Mouse (Mus musculus) neural tube, embryonic 11.5 days (tissue): ENCODE measurements around the gene Slc24a4. TPM values are rescaled to one million over a fixed set of nuclear protein-coding genes. Genes with fewer than 3 reads are reported as not detected.

ENCODE experiments used
- ATAC-seq: fragments of 200-750 bp; cut with Nextera tagmentation; 2 replicates; pipeline ENCODE4 v1.8.0; 2017; ENCODE audit warnings: moderate number of reproducible peaks, mild to moderate bottlenecking, moderate TSS enrichment, moderate library complexity; ENCODE audit not compliant: insufficient read depth, low FRiP score, low TSS enrichment
- DNase-seq: peaks from one replicate; pipeline ENCODE4 v3.0.0-alpha.2; 2015; ENCODE audit warnings: low spot score
- H3K27ac ChIP-seq: fragments of 300-500 bp; sonication (generic); 2 replicates; pipeline ENCODE4 v1.5.1; 2014; ENCODE audit warnings: low read depth, mild to moderate bottlenecking, low read length
- H3K27me3 ChIP-seq: fragments of 300-500 bp; sonication (generic); 2 replicates; pipeline ENCODE4 v1.6.1; 2014; ENCODE audit warnings: mild to moderate bottlenecking, low read length, mixed read lengths; ENCODE audit not compliant: control insufficient read depth, insufficient read depth
- H3K36me3 ChIP-seq: fragments of 300-500 bp; sonication (generic); 2 replicates; pipeline ENCODE4 v1.6.1; 2014; ENCODE audit warnings: mild to moderate bottlenecking, low read length, moderate library complexity, mixed read lengths; ENCODE audit not compliant: control insufficient read depth, insufficient read depth
- H3K4me1 ChIP-seq: fragments of 300-500 bp; sonication (generic); 2 replicates; pipeline ENCODE4 v1.6.1; 2014; ENCODE audit warnings: low read length, mixed read lengths; ENCODE audit not compliant: control insufficient read depth, insufficient read depth
- H3K4me2 ChIP-seq: fragments of 300-500 bp; sonication (generic); 2 replicates; pipeline ENCODE4 v1.6.1; 2014; ENCODE audit warnings: low read depth, mild to moderate bottlenecking, moderate library complexity
- H3K4me3 ChIP-seq: fragments of 300-500 bp; sonication (generic); 2 replicates; pipeline ENCODE4 v1.5.1; 2014; ENCODE audit warnings: low read depth, low read length
- H3K9ac ChIP-seq: fragments of 300-500 bp; sonication (generic); 2 replicates; pipeline ENCODE4 v1.6.1; 2014; ENCODE audit warnings: mild to moderate bottlenecking, low read length
- H3K9me3 ChIP-seq: fragments of 300-500 bp; sonication (generic); 2 replicates; pipeline ENCODE4 v1.6.1; 2016; ENCODE audit warnings: low read length; ENCODE audit not compliant: control insufficient read depth
- WGBS: fragments of 180-500 bp; shearing (Covaris S2); extraction: QIAGEN DNeasy Blood & Tissue Kit; methylation state at CpG from one replicate; pipeline ENCODE4 v1.1.7; 2014; 5-methylcytosine and 5-hydroxymethylcytosine counted together
- polyA plus RNA-seq: library from polyadenylated mRNA; unstranded; fragments of >200 nt; fragmentation: Nextera tagmentation; extraction: Ambion mirVana; gene quantifications from 2 replicates; pipeline ENCODE4 v1.2.1, GENCODE M21; 2014

Gene Slc24a4
- polyA plus RNA-seq, 1 experiment from 2014 or later: 0.52 TPM

GRCm38 (mm10) chr12:102148746-102149145 is 20.2 kb downstream of the Slc24a4 start:
- no peak overlapping the region for H3K4me2 ChIP-seq
- H3K9ac ChIP-seq: no peak overlapping the region
- WGBS: 82% methylated on average over 2 of the region's 2 CpGs
- no peak overlapping the region for H3K27ac ChIP-seq
- H3K36me3 ChIP-seq: no peaks in the 10 kb centered on the region
- H3K27me3 ChIP-seq: no peaks in the 10 kb centered on the region
- no peaks in the 10 kb centered on the region for H3K4me1 ChIP-seq
- ATAC-seq: no peak
- H3K9me3 ChIP-seq: no peaks in the 10 kb centered on the region
- no peak for DNase-seq
- H3K4me3 ChIP-seq: no peak overlapping the region

- H3K36me3 ChIP-seq: no peaks in the 10 kb centered on the region
- H3K27me3 ChIP-seq: no peaks in the 10 kb centered on the region
- no peaks in the 10 kb centered on the region for H3K9me3 ChIP-seq
- ATAC-seq (no peak), DNase-seq (no peak)
- 89% methylated on average over 7 of the region's 7 CpGs for WGBS
- H3K27ac ChIP-seq: no peak overlapping the region
- no peak overlapping the region for H3K4me2 ChIP-seq
- H3K9ac ChIP-seq: no peak overlapping the region
- H3K4me3 ChIP-seq: no peak overlapping the region
- H3K4me1 ChIP-seq: no peaks in the 10 kb centered on the region
These were observed 22.7 kb downstream of the Slc24a4 start for GRCm38 (mm10) chr12:102151185-102151584.

GRCm38 (mm10) chr12:102153796-102154195 is 25.3 kb downstream of the Slc24a4 start:
- Histone ChIP-seq H3K27me3 (no peaks in the 10 kb centered on the region), H3K36me3 (no peaks in the 10 kb centered on the region), H3K4me2 (no peak overlapping the region), H3K27ac (no peak overlapping the region), H3K4me3 (no peak overlapping the region), H3K4me1 (no peaks in the 10 kb centered on the region), H3K9ac (no peak overlapping the region), H3K9me3 (no peaks in the 10 kb centered on the region)
- DNase-seq (no peak), ATAC-seq (no peak)
- WGBS: 94% methylated on average over 7 of the region's 7 CpGs

GRCm38 (mm10) chr12:102154815-102155214 is 26.3 kb downstream of the Slc24a4 start:
- Histone ChIP-seq H3K36me3 (no peaks in the 10 kb centered on the region), H3K4me1 (no peaks in the 10 kb centered on the region), H3K9me3 (no peaks in the 10 kb centered on the region), H3K4me3 (no peak overlapping the region), H3K27ac (no peak overlapping the region), H3K9ac (no peak overlapping the region), H3K4me2 (no peak overlapping the region), H3K27me3 (no peaks in the 10 kb centered on the region)
- WGBS: 50% methylated on average over 1 of the region's 1 CpGs
- no peak for ATAC-seq
- DNase-seq: no peak

GRCm38 (mm10) chr12:102164632-102165031 is 36.1 kb downstream of the Slc24a4 start:
- Histone ChIP-seq H3K36me3 (no peaks in the 10 kb centered on the region), H3K4me2 (no peak overlapping the region), H3K9ac (no peak overlapping the region), H3K27me3 (no peaks in the 10 kb centered on the region), H3K4me1 (no peaks in the 10 kb centered on the region), H3K4me3 (no peak overlapping the region), H3K27ac (no peak overlapping the region), H3K9me3 (no peaks in the 10 kb centered on the region)
- 91% methylated on average over 7 of the region's 7 CpGs for WGBS
- DNase-seq (no peak), ATAC-seq (no peak)

- ATAC-seq: no peak
- no peak overlapping the region for H3K27ac ChIP-seq
- H3K4me1 ChIP-seq: no peaks in the 10 kb centered on the region
- H3K27me3 ChIP-seq: no peaks in the 10 kb centered on the region
- H3K36me3 ChIP-seq: no peaks in the 10 kb centered on the region
- H3K9ac ChIP-seq: no peak overlapping the region
- H3K4me3 ChIP-seq: no peak overlapping the region
- H3K9me3 ChIP-seq: no peaks in the 10 kb centered on the region
- no peak for DNase-seq
- WGBS: 74% methylated on average over 5 of the region's 5 CpGs
- H3K4me2 ChIP-seq: no peak overlapping the region
These were observed 38.2 kb downstream of the Slc24a4 start for GRCm38 (mm10) chr12:102166691-102167261.

GRCm38 (mm10) chr12:102167302-102167701 is 38.8 kb downstream of the Slc24a4 start:
- 69% methylated on average over 5 of the region's 5 CpGs for WGBS

GRCm38 (mm10) chr12:102172746-102173145 is 44.2 kb downstream of the Slc24a4 start:
- H3K27me3 ChIP-seq: no peaks in the 10 kb centered on the region
- no peak overlapping the region for H3K4me3 ChIP-seq
- ATAC-seq (no peak), DNase-seq (no peak)
- no peaks in the 10 kb centered on the region for H3K9me3 ChIP-seq
- no peak overlapping the region for H3K4me2 ChIP-seq
- H3K9ac ChIP-seq: no peak overlapping the region
- 90% methylated on average over 11 of the region's 11 CpGs for WGBS
- no peak overlapping the region for H3K27ac ChIP-seq
- H3K36me3 ChIP-seq: no peaks in the 10 kb centered on the region
- no peaks in the 10 kb centered on the region for H3K4me1 ChIP-seq

More at GRCm38 (mm10) chr12:102167302-102167701, 38.8 kb downstream of the Slc24a4 start:
- H3K4me1 ChIP-seq: no peaks in the 10 kb centered on the region
- DNase-seq (no peak), ATAC-seq (no peak)
- no peak overlapping the region for H3K4me2 ChIP-seq
- no peak overlapping the region for H3K9ac ChIP-seq
- H3K36me3 ChIP-seq: no peaks in the 10 kb centered on the region
- no peak overlapping the region for H3K27ac ChIP-seq
- H3K9me3 ChIP-seq: no peaks in the 10 kb centered on the region
- H3K27me3 ChIP-seq: no peaks in the 10 kb centered on the region
- no peak overlapping the region for H3K4me3 ChIP-seq

- Histone ChIP-seq H3K4me1 (no peaks in the 10 kb centered on the region), H3K36me3 (no peaks in the 10 kb centered on the region), H3K4me2 (no peak overlapping the region), H3K4me3 (no peak overlapping the region), H3K9ac (no peak overlapping the region), H3K27me3 (no peaks in the 10 kb centered on the region), H3K27ac (no peak overlapping the region), H3K9me3 (no peaks in the 10 kb centered on the region)
- WGBS: 91% methylated on average over 5 of the region's 5 CpGs
- DNase-seq: no peak
- no peak for ATAC-seq
These were observed 44.8 kb downstream of the Slc24a4 start for GRCm38 (mm10) chr12:102173345-102173744.
